Mouse (Mus musculus) heart, embryonic 11.5 days (tissue): ENCODE data around the gene Nxnl1. TPM values are rescaled to one million over a fixed set of nuclear protein-coding genes. Genes with fewer than 3 reads are reported as not detected.

ENCODE experiments used
- ATAC-seq: fragments of 200-750 bp; cut with Nextera tagmentation; replicated peaks from 2 replicates; pipeline ENCODE4 v1.8.0; 2017; ENCODE audit warnings: moderate library complexity; ENCODE audit not compliant: insufficient number of reproducible peaks, low FRiP score, low TSS enrichment
- H3K27ac ChIP-seq: fragments of 300-500 bp; sonication (generic); 2 replicates; pipeline ENCODE4 v1.5.1; 2014; ENCODE audit warnings: mild to moderate bottlenecking, low read depth, low read length
- H3K27me3 ChIP-seq: fragments of 300-500 bp; sonication (generic); 2 replicates; pipeline ENCODE4 v1.6.1; 2014; ENCODE audit warnings: mild to moderate bottlenecking, low read length, mixed read lengths; ENCODE audit not compliant: control insufficient read depth, insufficient read depth
- H3K36me3 ChIP-seq: fragments of 300-500 bp; sonication (generic); 2 replicates; pipeline ENCODE4 v1.6.1; 2014; ENCODE audit warnings: mild to moderate bottlenecking, low read length, moderate library complexity, mixed read lengths; ENCODE audit not compliant: control insufficient read depth, insufficient read depth
- H3K4me1 ChIP-seq: fragments of 300-500 bp; sonication (generic); 2 replicates; pipeline ENCODE4 v1.6.1; 2014; ENCODE audit warnings: low read length; ENCODE audit not compliant: control insufficient read depth, insufficient read depth
- H3K4me2 ChIP-seq: fragments of 300-500 bp; sonication (generic); 2 replicates; pipeline ENCODE4 v1.6.1; 2014; ENCODE audit warnings: mild to moderate bottlenecking, moderate library complexity
- H3K4me3 ChIP-seq: fragments of 300-500 bp; sonication (generic); 2 replicates; pipeline ENCODE4 v1.5.1; 2014; ENCODE audit warnings: low read depth, low read length
- H3K9ac ChIP-seq: fragments of 300-500 bp; sonication (generic); 2 replicates; pipeline ENCODE4 v1.6.1; 2014; ENCODE audit warnings: mild to moderate bottlenecking, low read depth, low read length, moderate library complexity
- H3K9me3 ChIP-seq: fragments of 300-500 bp; sonication (generic); replicated peaks from 2 replicates; pipeline ENCODE4 v1.6.1; 2016; ENCODE audit warnings: low read length; ENCODE audit not compliant: control insufficient read depth
- WGBS: fragments of 180-500 bp; shearing (Covaris S2); extraction: QIAGEN DNeasy Blood & Tissue Kit; methylation state at CpG from one replicate; pipeline ENCODE4 v1.1.7; 2014; ENCODE audit not compliant: insufficient replicate concordance; 5-methylcytosine and 5-hydroxymethylcytosine counted together
- polyA plus RNA-seq: library from polyadenylated mRNA; unstranded; fragments of >200 nt; fragmentation: Nextera tagmentation; extraction: Ambion mirVana; gene quantifications from 2 replicates; pipeline ENCODE4 v1.2.1, GENCODE M21; 2014

Nxnl1 gene
- polyA plus RNA-seq, 1 experiment from 2014 or later = not detected

- under 1% methylated on average over 71 of the region's 71 CpGs for WGBS
Measured at GRCm38 (mm10) chr8:71591471-71592373, 25.3 kb upstream of the Nxnl1 start, which contains the start of gene Pgls. Gene Pgls, plus strand, starts transcription at chr8:71592176.

DNA sequence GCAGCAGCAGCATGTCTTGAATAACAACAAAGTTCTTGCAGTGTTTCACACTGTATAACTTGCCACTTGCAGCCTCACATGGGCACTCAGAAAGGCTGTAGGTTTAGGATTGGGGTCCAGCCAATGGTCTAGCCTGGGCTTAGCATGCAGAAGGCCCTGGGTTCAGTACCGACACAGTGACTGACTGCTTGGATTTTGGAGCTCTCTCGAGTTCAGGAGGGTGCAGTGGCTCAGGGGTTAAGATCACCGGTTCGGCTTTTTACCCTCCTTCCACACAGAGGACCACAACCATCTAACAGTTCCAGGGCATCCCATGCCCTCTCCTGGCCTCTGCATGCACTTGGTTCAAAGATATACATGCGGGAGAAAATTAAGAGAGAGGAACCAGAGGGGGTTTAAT, 24.6 kb upstream of the Nxnl1 start:
- H3K27ac ChIP-seq = peak overlapping the region; percentile 98
- no peaks in the 10 kb centered on the region for H3K9me3 ChIP-seq
- H3K36me3 ChIP-seq = no peaks in the 10 kb centered on the region
- WGBS = 30% methylated on average over 5 of the region's 5 CpGs
- H3K4me2 ChIP-seq = peak overlapping the region; percentile 90
- ATAC-seq = no peak
- peak overlapping the region; percentile 91 for H3K9ac ChIP-seq
- H3K4me3 ChIP-seq = peak overlapping the region; percentile 85
- H3K4me1 ChIP-seq = peaks cover 14% of the 10 kb centered on the region
- H3K27me3 ChIP-seq = no peaks in the 10 kb centered on the region

More at GRCm38 (mm10) chr8:71591471-71592373, 25.3 kb upstream of the Nxnl1 start, which contains the start of gene Pgls:
- Histone ChIP-seq H3K4me2 (peak within 1 kb of the TSS; percentile 90), H3K36me3 (no peaks in the 10 kb centered on the region), H3K27me3 (no peaks in the 10 kb centered on the region), H3K27ac (peak within 1 kb of the TSS; percentile 98), H3K9me3 (no peaks in the 10 kb centered on the region), H3K9ac (peak within 1 kb of the TSS; percentile 91), H3K4me3 (peak within 1 kb of the TSS; percentile 85), H3K4me1 (peaks cover 14% of the 10 kb centered on the region)
- peak; percentile 84 for ATAC-seq

DNA sequence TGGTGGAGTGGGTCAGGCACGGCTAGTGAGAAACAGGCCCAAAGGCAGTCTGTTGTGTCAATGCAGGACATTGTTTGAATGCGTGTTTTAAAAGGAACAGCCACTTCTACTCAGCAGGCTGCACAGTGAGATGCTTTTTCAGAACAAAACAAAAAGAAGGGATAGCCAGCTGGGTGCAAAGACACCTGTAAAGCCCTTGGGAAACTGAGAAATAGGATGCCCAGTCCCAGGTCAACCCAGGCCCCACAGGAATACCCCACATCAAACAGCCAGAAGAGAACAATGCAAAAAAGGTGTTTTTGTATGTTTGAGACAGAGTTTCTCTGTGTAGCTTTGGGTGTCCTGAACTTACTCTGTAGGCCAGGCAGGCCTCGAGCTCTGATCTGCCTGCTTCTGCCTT, 22.4 kb upstream of the Nxnl1 start:
- ATAC-seq = no peak
- H3K27ac ChIP-seq = no peak overlapping the region
- 0 out of 2 replicates have a peak, but pooled peaks cover 3% of the 10 kb centered on the region for H3K27me3 ChIP-seq
- H3K4me3 ChIP-seq = no peak overlapping the region
- no peak overlapping the region for H3K9ac ChIP-seq
- H3K4me2 ChIP-seq = no peak overlapping the region
- WGBS = 69% methylated on average over 3 of the region's 3 CpGs
- peaks cover 12% of the 10 kb centered on the region for H3K4me1 ChIP-seq
- H3K9me3 ChIP-seq = no peaks in the 10 kb centered on the region
- H3K36me3 ChIP-seq = no peaks in the 10 kb centered on the region

GRCm38 (mm10) chr8:71586891-71587290, 20.5 kb upstream of the Nxnl1 start:
- ATAC-seq = no peak
- Histone ChIP-seq H3K27me3 (0 out of 2 replicates have a peak, but pooled peaks cover 3% of the 10 kb centered on the region), H3K36me3 (no peaks in the 10 kb centered on the region), H3K9me3 (no peaks in the 10 kb centered on the region), H3K4me2 (no peak overlapping the region), H3K4me1 (peaks cover 5% of the 10 kb centered on the region), H3K9ac (no peak overlapping the region), H3K4me3 (no peak overlapping the region), H3K27ac (no peak overlapping the region)
- WGBS = 82% methylated on average over 2 of the region's 2 CpGs

DNA sequence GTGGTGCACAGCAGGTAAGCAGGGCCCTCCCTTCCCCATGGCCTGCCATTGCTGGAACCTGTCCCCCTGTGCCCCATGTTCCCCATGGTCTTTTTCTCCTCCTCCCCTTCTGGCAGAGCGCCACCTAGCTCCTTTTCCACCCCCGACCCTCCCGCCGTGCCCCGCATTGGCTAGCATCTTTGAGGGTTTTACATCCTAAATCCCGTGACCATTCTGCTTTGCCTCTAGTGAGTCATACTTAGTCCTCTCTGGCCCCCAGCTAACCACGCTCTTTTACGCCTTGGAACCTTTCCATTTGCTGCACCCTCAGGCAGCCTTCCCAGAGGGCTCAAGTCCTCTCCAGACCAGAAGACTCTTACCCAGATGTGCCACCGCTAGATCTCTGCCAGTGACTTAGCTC, 13.8 kb upstream of the Nxnl1 start:
- H3K9ac ChIP-seq = no peak overlapping the region
- WGBS = 47% methylated on average over 9 of the region's 9 CpGs
- no peak for ATAC-seq
- no peaks in the 10 kb centered on the region for H3K4me1 ChIP-seq
- no peak overlapping the region for H3K4me3 ChIP-seq
- H3K36me3 ChIP-seq = no peaks in the 10 kb centered on the region
- H3K27me3 ChIP-seq = 0 out of 2 replicates have a peak, but pooled peaks cover 6% of the 10 kb centered on the region
- H3K27ac ChIP-seq = no peak overlapping the region
- no peak overlapping the region for H3K4me2 ChIP-seq
- H3K9me3 ChIP-seq = no peaks in the 10 kb centered on the region

DNA sequence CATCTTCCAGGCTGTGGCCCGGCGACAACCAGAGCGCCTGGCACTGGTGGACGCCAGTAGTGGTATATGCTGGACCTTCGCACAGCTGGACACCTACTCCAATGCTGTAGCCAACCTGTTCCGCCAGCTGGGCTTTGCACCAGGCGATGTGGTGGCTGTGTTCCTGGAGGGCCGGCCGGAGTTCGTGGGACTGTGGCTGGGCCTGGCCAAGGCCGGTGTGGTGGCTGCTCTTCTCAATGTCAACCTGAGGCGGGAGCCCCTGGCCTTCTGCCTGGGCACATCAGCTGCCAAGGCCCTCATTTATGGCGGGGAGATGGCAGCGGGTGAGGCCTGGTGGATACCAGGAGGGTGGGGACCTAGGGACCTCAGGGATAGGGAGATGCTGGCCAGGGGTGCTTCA, 13.1 kb upstream of the Nxnl1 start:
- no peak overlapping the region for H3K27ac ChIP-seq
- no peak overlapping the region for H3K9ac ChIP-seq
- H3K36me3 ChIP-seq = no peaks in the 10 kb centered on the region
- no peaks in the 10 kb centered on the region for H3K4me1 ChIP-seq
- no peak overlapping the region for H3K4me2 ChIP-seq
- no peak for ATAC-seq
- no peak overlapping the region for H3K4me3 ChIP-seq
- no peaks in the 10 kb centered on the region for H3K9me3 ChIP-seq
- 0 out of 2 replicates have a peak, but pooled peaks cover 3% of the 10 kb centered on the region for H3K27me3 ChIP-seq
- WGBS = 86% methylated on average over 14 of the region's 14 CpGs

- Histone ChIP-seq H3K4me2 (no peak overlapping the region), H3K4me1 (no peaks in the 10 kb centered on the region), H3K4me3 (no peak overlapping the region), H3K27ac (no peak overlapping the region), H3K9ac (no peak overlapping the region), H3K9me3 (no peaks in the 10 kb centered on the region), H3K27me3 (0 out of 2 replicates have a peak, but pooled peaks cover 3% of the 10 kb centered on the region), H3K36me3 (no peaks in the 10 kb centered on the region)
- no peak for ATAC-seq
- WGBS = 63% methylated on average over 1 of the region's 1 CpGs
Measured at GRCm38 (mm10) chr8:71579009-71579408, 12.6 kb upstream of the Nxnl1 start.

- Histone ChIP-seq H3K4me2 (no peak overlapping the region), H3K36me3 (no peaks in the 10 kb centered on the region), H3K27ac (no peak overlapping the region), H3K9ac (no peak overlapping the region), H3K27me3 (0 out of 2 replicates have a peak, but pooled peaks cover 3% of the 10 kb centered on the region), H3K9me3 (no peaks in the 10 kb centered on the region), H3K4me1 (no peaks in the 10 kb centered on the region), H3K4me3 (no peak overlapping the region)
- ATAC-seq = no peak
- 48% methylated on average over 4 of the region's 4 CpGs for WGBS
Measured at GRCm38 (mm10) chr8:71577856-71578387, 11.5 kb upstream of the Nxnl1 start.
